Mouse (Mus musculus): ENCODE results near the gene St6galnac6.

Gene St6galnac6

DNA sequence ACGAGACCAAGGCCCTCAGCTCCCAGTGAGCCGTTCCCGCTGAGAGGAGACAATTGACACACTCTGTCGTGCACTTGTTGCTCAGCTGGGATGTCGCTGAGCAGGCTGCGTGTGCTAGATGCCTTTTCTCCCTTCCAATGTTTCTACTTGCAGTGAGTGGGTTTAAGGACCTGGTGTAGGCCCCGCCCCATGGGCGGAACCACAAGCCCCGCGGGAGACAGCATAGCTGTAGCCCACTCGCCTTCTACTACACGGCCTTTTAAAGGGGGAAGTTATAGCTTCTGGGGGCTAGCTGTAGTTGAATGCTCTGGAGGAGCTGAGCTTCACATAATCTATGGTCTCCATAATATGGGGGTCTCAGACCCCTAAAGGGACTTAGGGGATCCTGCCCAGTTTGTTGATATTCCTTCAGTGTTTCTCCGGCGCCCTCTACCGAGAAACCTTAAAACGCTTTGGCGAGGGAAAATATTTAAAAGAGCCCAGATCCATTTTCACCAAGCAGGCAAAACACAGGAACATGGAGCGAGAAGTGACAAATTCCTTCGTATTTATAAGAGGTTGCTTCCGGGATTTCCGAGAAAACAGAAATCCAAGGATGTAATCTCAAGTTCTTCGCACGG is 11.2 kb downstream of the St6galnac6 start:
- intact Hi-C loops (cut with DNase I) = loop anchor here (5.0 kb wide), 1 partner anchor 33 kb away; the partner anchor contains the start of gene 9430097D07Rik

DNA sequence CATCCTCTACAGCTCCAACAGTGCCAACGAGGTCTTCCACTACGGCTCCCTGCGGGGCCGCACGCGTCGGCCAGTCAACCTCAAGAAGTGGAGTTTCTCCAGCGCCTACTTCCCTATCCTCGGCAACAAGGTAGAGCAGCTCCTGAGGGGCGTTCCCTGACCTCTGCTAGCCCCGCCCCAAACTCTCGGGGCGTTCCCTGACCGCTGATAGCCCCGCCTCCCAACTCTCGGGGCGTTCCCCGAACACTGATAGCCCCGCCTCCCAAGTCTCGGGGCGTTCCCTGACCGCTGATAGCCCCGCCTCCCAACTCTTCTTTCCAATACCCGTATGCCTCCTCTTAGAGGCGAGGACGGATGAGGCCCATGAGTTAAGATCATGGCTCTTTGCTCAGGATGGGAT is 12.8 kb downstream of the St6galnac6 start:
- intact Hi-C loops (cut with DNase I) = loop anchor here (5.0 kb wide), 1 partner anchor 35 kb away; the partner anchor contains the start of gene 9430097D07Rik

DNA sequence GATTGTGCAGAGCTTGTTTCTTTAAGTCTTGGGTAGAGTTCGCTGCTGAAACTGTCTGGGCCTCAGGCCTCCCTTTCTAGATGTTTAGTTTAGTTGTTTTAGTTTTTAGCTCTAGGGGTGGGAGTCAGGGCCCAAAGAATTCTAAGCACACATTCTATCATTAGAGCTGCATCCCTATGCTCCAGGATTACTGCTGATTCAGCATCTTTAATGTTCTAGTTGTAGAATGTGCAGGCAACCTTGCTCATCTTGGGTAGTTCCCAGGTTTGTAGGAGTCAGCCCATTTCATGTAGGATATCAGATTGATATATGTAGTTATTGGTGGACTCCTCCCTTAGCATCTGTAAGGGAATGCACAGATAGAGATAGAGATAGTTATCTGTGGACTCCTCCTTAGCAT is 17.6 kb downstream of the St6galnac6 start:
- intact Hi-C loops (cut with DNase I) = no loop called here

DNA sequence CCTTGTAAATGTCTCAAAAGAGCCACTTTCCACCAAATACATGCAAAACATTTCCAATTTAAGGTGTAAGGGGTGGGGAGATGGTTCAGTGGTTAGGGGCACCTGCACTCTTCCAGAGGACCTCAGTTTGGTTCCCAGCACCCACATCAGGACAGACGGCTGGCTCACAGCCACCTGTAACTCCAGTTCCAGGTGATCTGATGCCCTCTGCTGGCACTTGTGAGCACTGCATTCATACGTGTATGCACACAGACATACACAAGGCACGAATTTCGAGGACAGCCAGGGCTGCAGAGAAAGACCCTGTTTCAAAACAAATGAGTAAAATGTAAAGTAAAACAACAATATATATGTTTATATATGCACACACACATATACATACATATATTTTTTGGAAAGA is 18.1 kb downstream of the St6galnac6 start:
- intact Hi-C loops (cut with DNase I) = no loop called here

DNA sequence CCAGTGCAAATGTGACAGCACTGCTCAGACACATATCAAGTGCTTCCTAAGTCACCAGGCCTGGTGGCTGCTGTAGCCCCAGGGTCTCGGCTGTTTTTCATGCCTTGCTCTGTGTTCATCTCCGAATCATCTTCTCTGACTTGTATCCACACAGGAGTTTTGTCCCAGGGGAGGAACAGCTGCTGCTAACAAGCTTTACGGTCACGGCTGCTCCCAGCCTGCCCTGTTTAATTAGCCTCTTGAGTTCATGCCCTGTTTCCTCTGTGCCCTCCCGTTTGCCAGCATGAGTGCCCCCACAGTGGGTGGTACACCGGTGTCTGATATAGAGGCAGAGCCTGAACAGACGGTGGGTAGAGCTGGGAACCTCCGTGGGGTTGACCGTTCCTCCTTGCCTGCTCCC is 18.5 kb downstream of the St6galnac6 start:
- intact Hi-C loops (cut with DNase I) = no loop called here

DNA sequence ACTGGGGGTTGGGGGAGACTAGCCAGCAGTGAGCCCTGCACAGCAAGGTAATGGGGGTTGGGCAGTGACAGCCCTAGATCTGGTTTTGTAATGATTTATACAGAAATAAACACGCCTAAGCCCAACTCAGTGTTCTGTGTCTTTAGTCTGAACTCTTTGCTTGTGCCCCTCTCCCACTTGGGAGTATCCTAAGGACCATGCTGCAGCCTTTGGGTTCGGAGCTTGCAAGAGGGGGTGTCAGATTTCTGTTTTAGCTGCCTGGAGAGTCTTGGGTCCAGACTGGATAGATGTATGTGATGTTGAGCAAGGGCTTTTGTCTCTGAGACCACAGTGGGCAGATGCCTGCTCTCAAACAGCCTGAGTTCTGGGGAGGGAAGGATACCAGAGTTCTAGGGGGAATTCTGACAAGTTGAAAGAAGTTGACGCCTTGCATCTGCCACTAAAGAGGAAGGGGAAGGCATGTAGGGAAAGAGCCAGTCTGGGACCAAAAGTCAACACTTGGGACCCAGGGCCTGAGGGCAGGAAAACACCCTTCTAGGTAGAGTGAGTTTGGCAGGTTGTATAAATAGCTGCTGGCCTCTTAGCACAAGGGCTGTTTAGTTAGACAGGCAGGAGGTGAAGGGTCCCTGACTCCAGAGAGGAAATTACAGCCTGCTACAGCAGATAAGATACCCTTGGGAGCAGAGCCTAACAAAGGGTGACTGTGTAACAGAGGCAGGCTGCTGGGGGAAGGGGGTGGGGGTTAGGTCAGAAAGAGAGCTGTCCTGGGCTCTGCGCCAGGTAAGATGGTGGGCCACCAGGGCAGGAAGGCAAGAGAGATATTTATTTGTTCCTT is 21.4 kb downstream of the St6galnac6 start:
- intact Hi-C loops (cut with DNase I) = no loop called here

DNA sequence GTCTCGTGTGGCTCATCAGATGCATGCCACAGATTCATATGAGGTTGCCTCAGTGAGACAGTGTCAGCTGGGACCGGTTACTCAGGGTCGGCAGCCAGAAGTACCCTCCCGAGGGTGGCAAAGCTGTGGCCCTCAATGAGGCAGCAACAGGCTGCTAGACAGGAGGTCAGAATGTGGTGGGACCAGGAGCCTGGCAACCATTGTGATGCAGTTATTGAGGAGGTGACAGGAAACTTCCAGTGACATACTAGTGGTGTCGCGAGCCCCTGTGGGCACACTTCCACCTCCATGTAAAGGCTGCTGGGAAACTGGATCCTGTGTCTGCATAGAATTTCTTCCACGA is 22.0 kb downstream of the St6galnac6 start, which contains the start of gene Ak1:
TSS of gene Ak1 (plus strand) at position 242 of the 343 bp plus-strand sequence.
- intact Hi-C loops (cut with DNase I) = no loop called here

DNA sequence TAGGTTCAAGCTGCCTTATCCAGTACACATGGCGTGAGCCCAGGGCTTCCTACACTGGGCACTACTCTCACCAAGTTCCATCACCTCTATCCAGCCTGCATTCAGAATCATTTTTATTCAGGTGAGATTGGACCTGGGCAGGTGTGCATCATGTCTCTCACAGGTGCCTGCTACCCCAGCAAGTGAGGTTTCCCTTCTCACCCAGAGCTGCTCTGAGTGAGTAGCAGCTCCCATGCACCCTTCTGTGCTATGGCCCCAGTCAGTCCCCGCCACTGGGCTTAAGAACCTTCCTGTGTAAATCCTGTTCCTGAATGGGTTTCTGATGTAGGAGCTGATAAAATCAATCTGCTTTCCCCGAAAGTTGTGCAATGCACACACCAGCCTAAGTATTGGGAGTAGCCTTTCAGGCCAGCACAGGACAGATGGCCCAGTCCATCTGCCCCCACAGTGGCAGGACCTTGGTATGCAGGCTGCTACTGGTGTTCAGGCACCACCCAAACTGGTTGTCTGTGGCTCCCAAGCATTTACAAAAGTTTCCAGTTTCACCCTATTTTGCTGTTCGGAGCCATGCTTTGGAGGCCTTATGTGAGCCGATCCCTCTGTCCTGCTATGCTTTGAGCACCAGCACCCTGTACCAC is 24.7 kb downstream of the St6galnac6 start:
- intact Hi-C loops (cut with DNase I) = no loop called here

DNA sequence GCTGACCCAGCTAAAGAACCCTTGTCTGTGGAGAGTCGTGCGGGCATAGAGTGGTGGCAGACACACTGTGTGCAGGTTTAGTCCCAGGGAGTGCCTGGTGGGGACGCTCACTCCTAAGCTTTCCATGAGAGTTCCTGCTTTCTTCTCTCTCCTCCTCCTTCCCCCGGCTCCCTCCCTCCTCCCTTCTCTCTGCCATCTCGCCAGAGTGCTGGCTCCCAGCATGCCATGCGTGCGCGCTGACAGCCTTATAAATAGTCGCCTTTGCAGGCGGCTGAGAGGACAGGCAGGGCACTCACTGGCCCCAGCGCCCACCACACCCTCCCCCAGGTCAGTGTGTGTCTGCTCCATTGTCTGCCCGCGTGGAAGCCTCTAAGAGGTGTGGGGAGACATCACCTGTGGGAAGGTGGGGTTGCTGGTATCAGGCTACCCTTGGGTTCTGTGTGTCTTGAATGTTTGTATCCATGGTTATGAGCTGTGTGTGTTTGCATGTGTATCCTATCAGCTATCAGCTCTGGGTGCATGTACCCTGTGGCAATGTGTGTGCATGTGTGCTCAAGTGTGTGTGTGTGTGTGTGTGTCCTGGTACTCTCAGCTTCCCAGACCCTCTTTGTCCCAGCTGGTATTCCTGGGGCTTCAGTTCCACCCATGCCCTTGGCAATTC is 25.8 kb downstream of the St6galnac6 start:
- intact Hi-C loops (cut with DNase I) = no loop called here

DNA sequence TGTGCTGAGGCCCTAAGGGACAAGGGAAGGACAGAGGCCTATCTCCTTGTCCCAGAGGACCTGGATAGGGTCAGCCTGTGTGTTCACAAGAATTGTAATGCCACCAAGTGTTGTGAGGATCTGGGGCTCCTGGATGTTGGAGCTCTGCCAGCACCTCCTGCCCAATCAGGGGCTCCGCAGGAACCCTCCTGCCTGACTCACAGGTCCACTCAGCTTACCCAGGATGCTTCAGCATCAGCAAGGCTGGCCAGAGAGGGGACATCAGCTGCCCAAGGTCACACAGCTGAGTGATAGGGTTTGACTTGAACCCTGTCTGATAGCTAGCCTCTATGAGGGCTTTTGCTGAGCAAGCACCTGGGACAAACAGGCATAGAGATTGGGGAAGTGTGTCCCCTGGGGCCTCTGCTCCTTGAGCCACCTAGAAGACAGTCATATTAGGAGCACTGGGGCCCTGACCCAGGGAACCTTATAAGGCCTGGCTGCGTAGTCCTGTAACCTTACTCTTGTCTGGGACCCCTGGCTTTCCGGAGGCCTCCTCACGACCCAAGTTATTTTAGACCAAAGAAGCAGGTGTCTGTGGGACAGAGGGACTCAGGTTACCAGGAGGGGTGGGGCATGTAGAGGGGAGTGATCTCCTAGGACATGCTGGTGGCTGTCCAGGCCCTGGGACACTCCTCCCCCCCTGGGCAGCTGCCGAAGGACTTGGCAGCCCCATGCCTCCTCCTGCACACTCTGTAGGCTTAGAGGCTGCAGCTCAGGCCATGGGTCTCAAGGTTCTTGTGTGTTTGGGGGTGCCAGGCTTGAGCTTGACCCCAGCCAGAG is 26.6 kb downstream of the St6galnac6 start:
- intact Hi-C loops (cut with DNase I) = no loop called here

DNA sequence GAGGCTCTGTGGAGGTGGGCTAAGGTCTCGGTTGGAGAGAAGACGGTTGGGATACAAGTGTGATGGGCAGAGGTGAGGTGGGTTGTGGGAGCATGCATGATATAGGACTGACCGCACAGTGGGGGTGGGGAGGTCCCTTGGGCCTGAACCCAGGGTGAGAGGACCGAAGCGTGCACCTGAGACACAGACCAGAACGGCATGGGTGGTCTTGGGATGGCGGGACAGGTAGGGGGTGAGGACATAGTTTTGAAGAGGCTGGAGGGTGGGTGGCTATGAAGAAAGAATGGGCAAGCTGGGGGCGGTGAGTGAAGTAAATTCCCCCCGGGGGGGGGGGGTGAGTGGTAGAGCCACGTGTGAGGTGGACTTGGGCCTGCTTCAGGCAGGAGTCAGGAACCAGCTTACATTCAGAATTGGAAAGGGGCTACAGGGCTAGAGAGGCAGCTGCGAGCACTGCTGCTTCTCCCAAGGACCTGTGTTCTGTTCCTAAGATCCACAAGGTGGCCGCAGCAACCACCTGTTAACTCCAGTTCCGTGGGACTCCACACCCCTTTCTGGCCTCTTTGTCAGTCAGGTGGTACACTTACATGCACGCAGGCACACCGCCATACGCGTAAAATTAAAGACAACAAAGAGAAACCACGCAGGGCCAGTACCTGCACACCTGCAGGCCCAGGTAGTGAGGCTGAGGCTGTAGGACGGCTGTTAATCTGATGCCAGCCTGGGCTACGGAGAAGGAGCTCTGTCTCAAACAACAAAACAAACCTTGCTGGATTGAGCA is 27.9 kb downstream of the St6galnac6 start:
- intact Hi-C loops (cut with DNase I) = no loop called here

DNA sequence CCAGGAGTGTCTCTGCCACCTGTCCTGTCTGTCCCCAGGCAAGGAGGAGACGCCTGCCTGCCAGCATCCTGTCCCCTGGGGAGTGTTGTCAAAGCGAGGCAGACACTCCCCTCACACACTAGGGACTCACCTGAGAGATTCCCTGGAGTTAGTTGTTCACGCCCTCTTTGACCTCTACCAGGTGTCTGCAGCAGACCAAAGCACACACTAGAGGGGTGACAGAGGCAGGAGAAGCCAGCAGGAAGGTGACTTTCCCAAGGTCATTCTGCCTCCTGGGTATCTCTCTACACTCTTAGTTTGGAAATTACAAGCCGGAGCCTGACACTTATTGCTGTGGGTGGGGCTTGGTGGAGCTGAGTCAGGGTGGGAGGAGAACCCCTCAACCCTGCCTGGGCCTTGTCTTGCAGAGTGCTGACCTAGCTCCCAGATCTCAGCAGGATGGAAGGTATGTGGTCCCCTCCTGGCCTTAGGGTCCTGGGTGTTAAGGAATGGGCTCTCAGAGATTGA is 28.6 kb downstream of the St6galnac6 start:
- intact Hi-C loops (cut with DNase I) = no loop called here

DNA sequence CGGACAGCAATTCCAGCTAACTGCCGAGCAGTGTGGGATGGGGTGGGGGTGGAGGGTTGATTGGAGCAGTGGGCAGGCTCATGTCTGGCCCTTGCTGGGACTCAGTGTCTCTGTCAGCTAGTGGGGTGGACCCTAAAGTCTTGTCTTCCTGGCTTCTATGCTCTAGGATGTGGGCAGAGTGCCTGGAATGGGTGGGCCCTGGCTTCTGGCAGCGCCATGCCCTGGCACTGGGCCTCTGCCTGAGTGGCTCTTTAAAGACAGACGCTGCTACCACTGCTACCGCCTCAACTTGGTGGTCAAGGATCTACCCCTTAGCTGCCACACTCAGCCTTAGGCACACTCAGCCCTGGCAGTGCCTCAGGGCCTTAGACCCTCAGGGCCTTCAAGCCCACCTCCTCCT is 29.2 kb downstream of the St6galnac6 start:
- intact Hi-C loops (cut with DNase I) = no loop called here

DNA sequence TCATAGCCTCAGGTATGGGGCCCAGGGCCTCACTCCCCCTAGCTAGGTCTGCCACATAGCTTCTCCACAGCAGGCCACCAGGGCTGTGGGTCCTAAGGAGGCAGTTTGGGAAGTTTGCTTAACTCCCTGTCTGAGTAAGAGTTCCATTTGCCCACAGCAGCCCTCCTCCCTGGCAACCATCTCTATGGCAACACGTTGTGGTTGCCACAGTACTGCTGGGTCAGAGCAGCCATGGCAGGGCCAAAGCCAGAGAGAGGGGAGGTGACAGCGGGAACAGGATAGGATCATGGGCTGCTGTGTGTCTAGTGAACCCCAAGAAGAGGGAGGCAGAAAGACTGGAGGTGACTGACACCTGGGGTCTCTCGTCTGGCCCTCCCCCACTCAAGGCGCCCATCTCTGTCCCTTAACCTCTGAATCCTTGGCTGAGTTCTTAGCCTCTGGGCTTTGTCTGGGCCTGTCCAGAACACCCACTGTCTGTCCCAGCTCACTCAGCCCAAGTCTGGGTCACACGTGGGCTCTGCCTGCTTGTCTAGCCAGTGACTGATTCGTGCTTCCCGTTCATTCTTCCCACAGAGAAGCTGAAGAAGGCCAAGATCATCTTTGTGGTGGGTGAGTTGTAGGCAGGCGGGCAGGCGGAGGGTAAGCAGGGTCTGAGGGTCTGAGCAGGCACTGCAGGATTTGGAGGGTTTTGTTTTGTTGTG is 29.9 kb downstream of the St6galnac6 start:
- intact Hi-C loops (cut with DNase I) = no loop called here

DNA sequence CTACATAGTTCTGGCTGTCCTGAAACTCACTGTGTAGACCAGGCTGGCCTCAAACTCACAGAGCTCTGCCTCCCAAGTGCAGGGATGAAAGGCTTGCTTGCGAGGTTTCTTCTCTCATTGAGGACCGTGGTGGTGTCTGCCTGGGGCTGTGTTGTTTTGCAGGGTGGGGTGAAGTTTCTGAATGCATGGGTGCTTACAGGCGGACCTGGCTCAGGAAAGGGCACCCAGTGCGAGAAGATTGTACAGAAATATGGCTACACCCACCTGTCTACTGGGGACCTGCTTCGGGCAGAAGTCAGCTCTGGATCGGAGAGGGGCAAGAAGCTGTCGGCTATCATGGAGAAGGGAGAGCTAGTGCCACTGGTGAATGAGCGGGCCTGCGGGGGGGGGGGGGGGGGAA is 30.5 kb downstream of the St6galnac6 start:
- intact Hi-C loops (cut with DNase I) = loop anchor here (2.0 to 10.0 kb wide), 2 partner anchors 59 to 125 kb away; partner anchors contain the start of gene Tor2a

DNA sequence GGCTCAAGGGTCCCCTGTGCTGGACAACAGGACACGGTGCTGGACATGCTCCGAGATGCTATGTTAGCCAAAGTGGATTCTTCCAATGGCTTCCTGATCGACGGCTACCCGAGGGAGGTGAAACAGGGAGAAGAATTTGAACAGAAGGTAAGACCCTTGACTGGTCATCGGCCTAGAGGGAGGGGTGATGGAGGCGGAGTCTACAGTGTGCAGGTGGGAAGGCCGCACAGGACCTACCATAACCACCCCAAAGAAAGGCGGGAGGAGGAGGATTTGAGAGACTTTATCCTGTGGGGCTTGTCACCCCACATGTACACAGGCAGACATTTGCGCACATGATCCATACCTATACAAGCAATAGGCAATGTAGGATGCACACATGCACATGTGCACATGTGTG is 31.5 kb downstream of the St6galnac6 start:
- intact Hi-C loops (cut with DNase I) = loop anchor here (2.0 to 10.0 kb wide), 2 partner anchors 58 to 124 kb away; partner anchors contain the start of gene Tor2a

DNA sequence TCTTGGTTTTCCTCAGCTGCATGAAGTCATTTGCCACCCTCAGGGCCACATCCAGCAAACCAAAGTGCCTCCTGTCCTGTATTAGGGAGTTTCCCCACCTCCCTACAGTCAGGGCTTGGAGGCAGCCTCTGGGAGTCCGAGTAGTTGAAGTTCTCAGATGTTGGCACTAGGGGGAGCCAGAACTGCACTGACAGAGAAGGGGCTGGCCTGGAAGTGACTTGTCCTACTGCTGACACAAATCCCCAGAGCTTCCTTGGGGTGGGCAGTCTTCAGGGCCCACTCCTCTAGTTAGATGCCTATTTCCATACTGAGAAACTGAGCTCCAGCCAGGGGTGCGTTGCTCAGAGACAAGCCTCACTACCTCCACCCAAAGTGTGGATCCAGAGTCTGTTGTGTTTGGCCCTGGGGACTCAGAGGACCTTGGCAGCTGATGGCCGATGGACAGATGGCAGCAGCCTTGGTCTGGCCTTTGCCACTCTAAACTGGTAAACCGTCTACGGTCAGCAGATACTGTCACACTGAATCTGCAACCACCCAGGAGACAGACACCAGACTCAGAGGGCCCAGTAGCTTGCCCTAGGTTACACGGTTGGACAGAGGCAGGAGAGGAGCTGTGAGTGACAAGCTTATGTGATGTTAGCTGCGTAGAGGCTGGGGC is 32.4 kb downstream of the St6galnac6 start:
- intact Hi-C loops (cut with DNase I) = loop anchor here (2.0 to 10.0 kb wide), 2 partner anchors 57 to 123 kb away; partner anchors contain the start of gene Tor2a

DNA sequence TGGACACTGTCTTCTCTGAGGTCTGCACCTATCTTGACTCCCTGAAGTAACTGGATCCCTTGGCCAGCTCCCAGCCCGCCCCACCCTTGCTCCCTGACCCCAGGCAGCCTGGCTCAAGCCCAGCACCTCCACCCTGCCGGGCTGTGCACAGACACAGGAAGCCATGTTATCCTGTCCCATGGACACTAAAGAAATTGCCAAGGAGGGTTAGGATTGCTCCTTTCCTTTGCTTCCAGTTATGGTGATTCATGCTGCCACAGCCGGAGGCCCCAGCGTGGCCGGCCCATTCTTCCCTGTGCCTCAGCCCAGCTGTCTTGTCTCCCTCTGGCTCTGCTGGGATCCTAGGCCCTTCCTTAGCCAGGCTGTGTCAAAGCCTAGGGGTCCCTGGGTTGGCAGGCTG is 34.2 kb downstream of the St6galnac6 start:
- intact Hi-C loops (cut with DNase I) = loop anchor here (10.0 kb wide), 1 partner anchor 121 kb away; the partner anchor contains the start of gene Tor2a

All from adrenal gland (tissue).